Mouse (Mus musculus): ENCODE results near the gene Rusc2.

- TF ChIP-seq GATA1 (IDR thresholded peaks at IDR 0.05; ENCODE audit: borderline replicate concordance, low read length) (no peak), FLI1 (IDR thresholded peaks at IDR 0.05; ENCODE audit: low read length) (no peak)
Measured at GRCm38 (mm10) chr4:43379601-43380000, 2.2 kb upstream of the Rusc2 start.

Measured in megakaryocyte, embryonic 14.5 days (primary cell).